Mouse (Mus musculus) spleen, adult 2 months (tissue): ENCODE results near the gene Mtif3. TPM values are rescaled to one million over a fixed set of nuclear protein-coding genes. Genes with fewer than 3 reads are reported as not detected.

Source experiments
- DNase-seq, 2 experiments: peaks; one replicate each; pipeline versions ENCODE4 v3.0.0 to v3.0.0-alpha.2; 2012 to 2021; ENCODE audit warnings: low spot score in 2 of 2, low read depth in 1 of 2
- H3K27ac ChIP-seq: fragments of 200-500 bp; 2 replicates; pipeline ENCODE4 v1.5.1; 2012; ENCODE audit warnings: low read length, inconsistent platforms; ENCODE audit not compliant: insufficient read depth
- H3K27me3 ChIP-seq: fragments of 200-500 bp; 2 replicates; pipeline ENCODE4 v1.6.1; 2012; ENCODE audit warnings: mild to moderate bottlenecking, moderate library complexity, low read length, inconsistent platforms; ENCODE audit not compliant: control insufficient read depth, insufficient read depth
- H3K36me3 ChIP-seq: fragments of 200-500 bp; 2 replicates; pipeline ENCODE4 v1.6.1; 2012; ENCODE audit warnings: mild to moderate bottlenecking, low read length, inconsistent platforms; ENCODE audit not compliant: control insufficient read depth, insufficient read depth
- H3K4me1 ChIP-seq: fragments of 200-500 bp; 2 replicates; pipeline ENCODE4 v1.6.1; 2011; ENCODE audit warnings: inconsistent platforms; ENCODE audit not compliant: control insufficient read depth, insufficient read depth, insufficient read length
- H3K4me3 ChIP-seq: fragments of 200-500 bp; 2 replicates; pipeline ENCODE4 v1.5.1; 2011; ENCODE audit warnings: mild to moderate bottlenecking, inconsistent platforms; ENCODE audit not compliant: insufficient read depth, insufficient read length; ENCODE audit errors: extremely low read depth
- CTCF ChIP-seq: fragments of 200-500 bp; IDR thresholded peaks from 2 replicates; pipeline ENCODE4 v1.5.1; 2011; ENCODE audit warnings: mild to moderate bottlenecking, inconsistent platforms; ENCODE audit not compliant: insufficient read depth, insufficient read length, insufficient replicate concordance; ENCODE audit errors: extremely low read depth
- POLR2A ChIP-seq: fragments of 200-500 bp; IDR thresholded peaks from 2 replicates; pipeline ENCODE4 v1.6.1; 2011; ENCODE audit warnings: low read depth, low read length, inconsistent platforms
- WGBS: fragments of 180-500 bp; shearing (Covaris S2); methylation state at CpG from one replicate; pipeline ENCODE4 v1.1.7; 2018; 5-methylcytosine and 5-hydroxymethylcytosine counted together
- polyA plus RNA-seq: library from polyadenylated mRNA; depleted of rRNA; stranded (reverse); fragments of >200 nt; gene quantifications from 2 replicates; pipeline ENCODE4 v1.2.3, GENCODE M21; 2012; rRNA removed

Gene Mtif3
- 6.7 and 6.8 TPM in 2 replicates for polyA plus RNA-seq

GRCm38 (mm10) chr5:146963118-146963936, at the start of gene Mtif3:
TSS of gene Mtif3 (minus strand) at chr5:146963800.
- Histone ChIP-seq H3K27me3 (no peaks in the 10 kb centered on the region), H3K36me3 (peaks cover 5% of the 10 kb centered on the region), H3K4me1 (peaks cover 4% of the 10 kb centered on the region; the same call in 1 of the 2 replicates), H3K27ac (peak within 1 kb of the TSS; percentile 65), H3K4me3 (peak within 1 kb of the TSS; percentile 99)
- WGBS: 1% methylated on average over 46 of the region's 46 CpGs
- no peak for TF ChIP-seq CTCF
- TF ChIP-seq POLR2A: peak; percentile 16; the same call in 1 of the 2 replicates
- DNase-seq: peak; percentile 73 to 83

GRCm38 (mm10) chr5:147011333-147011732, 47.7 kb upstream of the Mtif3 start:
- no peaks in the 10 kb centered on the region for H3K36me3 ChIP-seq
- no peaks in the 10 kb centered on the region for H3K4me1 ChIP-seq
- no peak for TF ChIP-seq POLR2A
- no peak for TF ChIP-seq CTCF
- WGBS: 82% methylated on average over 10 of the region's 10 CpGs
- no peaks in the 10 kb centered on the region for H3K27me3 ChIP-seq
- H3K4me3 ChIP-seq: no peak overlapping the region
- no peak for DNase-seq
- H3K27ac ChIP-seq: no peak overlapping the region

- TF ChIP-seq CTCF: no peak
- TF ChIP-seq POLR2A: no peak
- Histone ChIP-seq H3K4me1 (no peaks in the 10 kb centered on the region), H3K27ac (no peak overlapping the region), H3K27me3 (no peaks in the 10 kb centered on the region), H3K36me3 (no peaks in the 10 kb centered on the region), H3K4me3 (no peak overlapping the region)
- DNase-seq: no peak
- 75% methylated on average over 1 of the region's 1 CpGs for WGBS
Measured at GRCm38 (mm10) chr5:147003303-147003702, 39.7 kb upstream of the Mtif3 start.

DNA sequence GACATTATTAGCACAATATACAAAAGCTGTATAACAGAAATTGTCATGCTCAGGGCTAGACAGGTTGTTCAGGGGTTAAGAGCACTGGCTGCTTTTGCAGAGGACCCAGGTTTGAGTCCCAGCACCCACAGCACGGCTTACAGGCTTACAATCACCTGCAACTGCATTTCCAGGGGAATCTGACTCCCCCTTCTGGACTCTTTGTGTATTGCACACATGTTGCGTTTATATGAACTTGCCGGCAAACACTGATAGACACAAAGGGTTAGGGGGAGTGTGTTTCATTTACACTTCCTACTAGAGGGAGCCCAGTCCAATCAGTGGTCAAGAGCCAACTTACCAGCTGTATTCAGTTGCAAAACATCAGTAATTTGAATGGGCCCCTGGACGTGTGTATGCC, 37.7 kb upstream of the Mtif3 start:
- Histone ChIP-seq H3K27ac (no peak overlapping the region), H3K4me1 (no peaks in the 10 kb centered on the region), H3K36me3 (no peaks in the 10 kb centered on the region), H3K4me3 (no peak overlapping the region), H3K27me3 (no peaks in the 10 kb centered on the region)
- no peak for TF ChIP-seq POLR2A
- no peak for TF ChIP-seq CTCF
- DNase-seq: no peak
- WGBS: 89% methylated on average over 4 of the region's 4 CpGs

GRCm38 (mm10) chr5:146998802-146999201, 35.2 kb upstream of the Mtif3 start:
- H3K27ac ChIP-seq: no peak overlapping the region
- H3K4me1 ChIP-seq: no peaks in the 10 kb centered on the region
- 90% methylated on average over 12 of the region's 12 CpGs for WGBS
- no peak overlapping the region for H3K4me3 ChIP-seq
- no peaks in the 10 kb centered on the region for H3K36me3 ChIP-seq
- TF ChIP-seq POLR2A: no peak
- 0 out of 2 replicates have a peak, but pooled peaks have one; percentile 8 for TF ChIP-seq CTCF
- no peaks in the 10 kb centered on the region for H3K27me3 ChIP-seq
- no peak for DNase-seq

DNA sequence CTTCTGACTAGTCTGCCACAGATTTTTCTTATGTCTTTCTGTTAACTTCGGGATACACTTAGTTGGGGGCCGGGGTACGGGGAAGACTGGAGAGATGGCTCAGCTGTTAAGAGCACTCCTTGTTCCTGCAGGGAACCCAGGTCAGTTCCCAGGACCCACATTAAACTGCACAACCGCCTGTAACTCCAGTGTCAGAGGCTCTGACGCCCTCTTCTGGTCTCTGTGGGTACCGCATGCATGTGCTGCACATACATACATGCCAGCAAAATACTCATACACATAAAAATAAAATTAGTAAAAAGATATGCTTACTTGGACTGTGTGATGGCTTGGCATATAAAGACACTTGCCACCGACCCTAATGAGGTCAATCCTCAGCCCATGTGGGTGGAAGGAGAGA, 33.2 kb upstream of the Mtif3 start:
- DNase-seq: no peak
- Histone ChIP-seq H3K27ac (no peak overlapping the region), H3K27me3 (no peaks in the 10 kb centered on the region), H3K36me3 (no peaks in the 10 kb centered on the region), H3K4me3 (no peak overlapping the region), H3K4me1 (no peaks in the 10 kb centered on the region)
- WGBS: 84% methylated on average over 7 of the region's 7 CpGs
- no peak for TF ChIP-seq POLR2A
- TF ChIP-seq CTCF: no peak

DNA sequence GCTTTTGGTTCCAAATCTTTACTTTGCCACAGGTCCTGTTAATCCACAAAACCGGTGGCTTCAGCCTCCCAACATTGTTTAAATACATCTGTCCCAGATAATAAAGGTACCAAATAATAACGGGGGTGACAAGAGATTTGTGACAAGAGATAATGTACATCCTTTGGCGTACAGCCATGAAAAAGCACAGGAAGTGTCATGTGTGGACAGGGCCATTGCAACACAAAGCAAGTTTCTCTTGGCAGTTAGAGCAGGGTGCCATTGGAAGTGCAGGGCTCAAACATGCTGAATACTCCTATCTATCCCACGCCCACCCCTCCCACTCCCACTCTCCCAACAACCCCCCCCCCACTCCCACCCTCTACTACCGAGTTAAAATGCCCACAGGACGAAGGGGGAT, 31.4 kb upstream of the Mtif3 start:
- WGBS: 55% methylated on average over 6 of the region's 6 CpGs
- Histone ChIP-seq H3K36me3 (no peaks in the 10 kb centered on the region), H3K4me1 (no peaks in the 10 kb centered on the region), H3K27ac (no peak overlapping the region), H3K27me3 (no peaks in the 10 kb centered on the region), H3K4me3 (no peak overlapping the region)
- no peak for DNase-seq
- TF ChIP-seq POLR2A (no peak), CTCF (no peak)
